Mouse (Mus musculus): ENCODE results near the gene Prl2b1.

DNA sequence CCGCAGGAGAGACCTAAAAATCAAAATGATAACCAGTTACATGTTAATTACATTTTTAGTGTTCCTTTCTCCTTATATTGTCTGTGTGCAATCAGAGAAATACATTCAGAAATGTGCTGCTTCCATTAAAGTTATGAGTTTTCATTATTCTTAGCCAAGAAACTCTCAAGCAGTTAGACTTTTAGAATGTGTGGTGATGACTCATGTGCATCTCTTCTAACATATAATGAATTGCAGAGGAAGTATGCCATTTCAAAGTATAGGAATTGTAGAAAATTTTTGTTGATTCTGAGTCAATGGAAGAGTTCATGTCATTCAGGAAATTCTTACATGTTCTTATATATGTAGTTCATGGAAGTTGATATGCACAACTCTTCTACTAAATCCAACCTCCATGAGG lies 42.5 kb upstream of the Prl2b1 start:
- TF ChIP-seq CTCF (IDR thresholded peaks at IDR 0.05; ENCODE audit: extremely low read depth, insufficient read depth, low read length) (no peak), POLR2A (IDR thresholded peaks at IDR 0.05; ENCODE audit: extremely low read depth, insufficient read depth, low read length) (no peak)
